Mouse (Mus musculus) regulatory T cell (primary cell): ENCODE results near the gene Serpina3n.
"Not testable (repeated sequence)": the region's sequence is repeated elsewhere in the genome, so short reads cannot be mapped to it uniquely, and the experiment has no call there.

ENCODE experiments used
- in situ Hi-C: fragments of 300-600 bp; cut with MboI, MseI; formaldehyde crosslinking; loops from one replicate; pipeline ENCODE4 v1.15.1; 2025; ENCODE audit warnings: high pct_unique_total_duplicates

Serpina3n gene

GRCm38 (mm10) chr12:104406454-104406885 lies at the start of gene Serpina3n:
Gene Serpina3n (plus strand): TSS chr12:104406729.
- in situ Hi-C loops: no loop called here

- in situ Hi-C loops: no loop called here
These were observed 36.5 kb upstream of the Serpina3n start for GRCm38 (mm10) chr12:104369986-104370385.

GRCm38 (mm10) chr12:104377179-104377578 lies 29.4 kb upstream of the Serpina3n start:
- in situ Hi-C loops: not testable (repeated sequence)

GRCm38 (mm10) chr12:104378351-104378750 lies 28.2 kb upstream of the Serpina3n start:
- in situ Hi-C loops: not testable (repeated sequence)

GRCm38 (mm10) chr12:104378815-104379214 lies 27.7 kb upstream of the Serpina3n start:
- in situ Hi-C loops: not testable (repeated sequence)

DNA sequence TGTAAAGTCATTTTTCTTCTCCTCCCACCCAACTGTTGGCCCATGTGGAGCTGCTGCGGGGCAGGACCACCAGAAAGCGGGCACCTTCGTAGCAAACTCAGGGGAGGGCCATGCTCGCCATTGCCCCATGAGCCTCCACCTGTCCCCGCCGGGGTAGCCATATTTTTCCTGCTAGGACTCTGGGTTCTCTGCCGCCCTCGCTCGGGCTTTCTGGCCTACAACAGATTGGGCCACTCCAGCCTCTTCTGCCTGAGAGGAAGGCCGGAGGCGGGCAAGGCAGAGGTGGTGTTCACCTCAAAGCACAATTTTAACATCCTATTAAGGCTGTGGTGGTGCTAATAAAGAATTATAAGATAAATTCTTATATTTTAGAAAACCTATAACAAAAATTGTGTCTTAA lies 26.7 kb upstream of the Serpina3n start:
- in situ Hi-C loops: no loop called here

- in situ Hi-C loops: not testable (repeated sequence)
These were observed 25.4 kb upstream of the Serpina3n start for GRCm38 (mm10) chr12:104381071-104381604.

DNA sequence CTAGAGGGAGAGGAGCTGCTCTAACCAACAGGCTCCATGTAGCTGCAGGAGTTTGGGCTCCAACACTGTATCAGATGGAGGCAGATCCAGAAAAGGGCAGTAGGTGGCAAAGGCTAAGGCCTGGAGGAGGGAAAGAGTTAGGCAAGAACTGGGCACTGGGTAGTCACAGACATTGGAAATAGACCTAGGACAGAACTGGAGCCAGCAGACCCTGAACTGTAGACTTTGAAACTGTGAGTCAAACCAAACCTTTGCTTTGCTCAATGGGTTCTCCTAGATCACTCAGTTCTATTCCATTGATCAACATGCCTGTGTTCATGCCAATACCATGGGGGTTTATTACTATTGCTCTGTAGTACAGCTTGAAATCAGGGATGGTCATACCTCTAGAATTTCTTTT lies 20.5 kb upstream of the Serpina3n start:
- in situ Hi-C loops: not testable (repeated sequence)

DNA sequence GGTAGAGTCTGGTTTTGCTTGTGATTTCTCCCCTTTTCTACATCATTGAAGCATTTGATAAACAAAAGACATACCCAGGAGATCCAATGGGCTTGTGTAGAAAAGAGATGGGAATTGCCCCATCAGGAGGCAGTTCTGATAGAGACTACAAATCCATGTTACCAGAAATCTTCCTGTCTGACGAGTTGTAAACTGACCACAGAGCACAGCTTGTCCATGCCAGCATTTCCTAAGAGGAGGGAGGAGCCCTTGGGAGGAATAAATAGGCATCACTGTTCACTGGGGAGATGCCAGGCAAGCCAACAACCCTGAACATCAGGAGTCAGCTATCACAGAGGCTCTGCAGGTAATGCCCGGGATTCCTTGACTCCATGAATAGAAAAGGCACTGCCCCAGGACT lies 19.7 kb upstream of the Serpina3n start:
- in situ Hi-C loops: not testable (repeated sequence)

DNA sequence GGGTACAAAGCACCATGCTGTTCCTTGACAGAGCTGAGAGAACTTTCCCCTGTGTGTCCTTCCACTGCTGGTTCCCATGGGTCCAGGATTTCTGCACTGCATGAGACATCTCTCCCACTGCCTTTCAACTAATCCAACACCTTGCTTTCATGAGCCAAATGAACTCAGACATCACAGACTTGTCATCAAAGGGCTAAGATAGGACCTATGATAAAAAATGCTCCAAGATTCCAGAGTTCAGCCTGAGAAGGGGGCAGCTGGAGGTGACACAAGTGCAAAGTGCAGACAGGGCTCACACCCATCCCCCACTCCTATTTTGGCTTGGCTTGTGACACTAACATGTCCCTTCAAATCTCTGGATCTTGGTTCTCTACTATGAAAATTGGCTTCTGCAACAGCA lies 18.1 kb upstream of the Serpina3n start:
- in situ Hi-C loops: no loop called here

DNA sequence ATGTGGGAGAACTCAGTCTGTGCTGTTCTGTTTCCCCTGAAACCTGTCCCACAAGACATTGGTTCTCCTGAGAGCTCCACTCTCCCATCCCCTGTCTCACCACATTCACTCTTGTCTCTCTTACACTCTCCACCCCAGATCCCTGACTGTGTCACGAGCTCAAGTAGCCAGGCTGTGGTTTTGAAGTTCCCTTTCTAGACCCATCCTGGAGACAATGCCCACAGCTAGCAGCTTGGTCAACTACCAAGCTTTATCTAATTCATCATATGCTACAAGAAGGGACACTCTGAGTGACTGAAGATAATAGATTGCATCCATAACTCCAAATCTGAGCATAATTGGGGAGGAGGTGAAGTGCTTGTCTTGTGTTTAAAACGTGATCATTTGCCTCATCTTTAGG lies 15.5 kb upstream of the Serpina3n start:
- in situ Hi-C loops: not testable (repeated sequence)

GRCm38 (mm10) chr12:104403968-104404367 lies 2.6 kb upstream of the Serpina3n start:
- in situ Hi-C loops: no loop called here

GRCm38 (mm10) chr12:104412507-104412906 lies 6.0 kb downstream of the Serpina3n start:
- in situ Hi-C loops: no loop called here

DNA sequence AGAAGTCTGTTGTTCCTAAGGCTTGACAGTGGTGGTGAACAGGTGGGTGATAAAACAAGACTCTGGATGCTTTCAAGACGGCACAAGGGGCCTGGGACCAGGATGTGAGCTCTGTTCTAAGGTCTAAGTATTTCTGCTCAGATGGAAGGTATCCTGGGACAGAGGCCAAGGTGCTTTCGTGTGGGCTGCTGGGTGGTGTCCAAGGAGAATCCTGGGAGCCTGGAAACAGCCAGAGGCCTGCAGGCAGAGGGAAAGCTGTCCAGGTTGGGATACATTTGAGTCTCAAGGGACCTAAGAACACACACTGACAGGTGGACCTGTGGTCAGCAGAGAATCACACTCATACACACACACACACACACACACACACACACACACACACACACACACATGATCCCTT lies 8.0 kb downstream of the Serpina3n start:
- in situ Hi-C loops: no loop called here

DNA sequence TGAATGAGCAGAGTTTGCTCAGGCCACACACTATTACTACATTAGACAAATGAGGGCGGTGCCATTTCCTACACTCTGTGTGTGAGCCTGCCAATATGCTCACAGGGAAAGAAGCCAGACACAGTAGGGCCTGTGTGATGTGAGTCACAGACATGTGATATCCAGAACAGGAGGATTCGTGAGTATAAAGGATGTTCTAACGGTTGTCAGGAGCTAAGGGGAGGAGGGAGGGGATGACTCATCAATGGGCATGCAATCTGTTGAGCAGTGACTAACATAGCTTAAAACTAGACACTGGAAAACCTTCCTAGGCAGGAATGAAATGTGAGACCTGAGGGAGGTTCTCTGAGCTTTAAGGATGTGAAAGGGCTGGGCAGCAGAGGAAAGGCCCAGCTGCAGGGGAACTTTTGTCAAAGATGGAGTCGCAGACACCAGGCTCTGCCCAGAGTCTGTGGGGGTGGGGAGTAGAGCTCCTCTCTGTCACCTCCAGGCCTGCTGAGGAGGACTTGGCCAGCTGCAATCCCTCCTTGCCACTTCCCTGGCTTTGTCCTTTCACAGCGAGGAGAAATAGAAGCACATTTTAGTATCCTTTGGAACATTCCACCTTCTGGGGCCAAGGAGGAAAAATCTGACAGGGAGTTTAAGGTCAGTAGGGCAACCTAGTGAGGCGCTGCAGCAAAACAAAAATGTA lies 9.2 kb downstream of the Serpina3n start:
- in situ Hi-C loops: no loop called here

- in situ Hi-C loops: no loop called here
These were observed 12.0 kb downstream of the Serpina3n start for GRCm38 (mm10) chr12:104418340-104419135.

- in situ Hi-C loops: no loop called here
These were observed 12.6 kb downstream of the Serpina3n start for GRCm38 (mm10) chr12:104419136-104419462.

GRCm38 (mm10) chr12:104422615-104423392 lies 16.3 kb downstream of the Serpina3n start:
- in situ Hi-C loops: loop anchor here (5.0 to 10.0 kb wide), 2 partner anchors 178 to 356 kb away; no protein-coding TSS in a partner anchor

GRCm38 (mm10) chr12:104425591-104425990 lies 19.1 kb downstream of the Serpina3n start:
- in situ Hi-C loops: loop anchor here (5.0 to 10.0 kb wide), 2 partner anchors 181 to 433 kb away; no protein-coding TSS in a partner anchor

DNA sequence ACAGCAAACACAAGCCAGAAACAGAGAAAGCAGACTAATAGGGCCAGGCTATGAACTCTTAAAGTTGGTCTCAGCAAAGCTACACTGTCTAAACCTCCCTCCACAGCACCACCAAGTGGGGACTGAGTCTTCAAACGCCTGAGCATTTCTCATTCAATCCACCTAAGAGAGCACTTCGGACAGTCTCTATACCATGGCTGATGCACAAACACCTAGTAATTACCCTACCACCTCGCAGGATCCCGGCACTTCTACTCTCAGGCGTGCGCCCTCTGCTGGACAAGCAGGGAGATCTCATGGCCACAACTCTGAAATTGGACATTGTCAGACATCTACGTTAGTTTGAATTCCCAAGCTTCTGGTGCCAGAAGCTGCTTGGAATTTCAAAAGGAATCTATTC lies 20.4 kb downstream of the Serpina3n start:
- in situ Hi-C loops: loop anchor here (5.0 to 10.0 kb wide), 2 partner anchors 182 to 435 kb away; no protein-coding TSS in a partner anchor

DNA sequence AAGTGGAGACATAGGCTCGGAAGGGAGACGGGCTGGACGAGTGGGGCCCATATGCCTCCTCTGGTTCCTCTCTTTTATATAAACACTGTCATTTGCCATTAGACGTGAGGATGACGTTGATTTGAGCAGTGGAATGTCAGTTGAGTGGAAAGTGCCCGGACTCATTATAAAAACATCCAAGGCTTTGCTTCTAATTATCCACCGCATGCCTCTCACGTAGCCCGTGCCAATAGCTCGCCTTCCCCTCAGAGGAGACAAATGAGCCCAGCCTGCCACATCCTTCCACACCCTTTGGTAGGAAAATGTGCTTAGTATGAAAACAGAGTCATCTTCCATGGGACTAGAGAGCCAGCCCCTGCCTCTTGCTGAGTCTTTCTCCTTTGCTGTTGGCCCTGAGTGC lies 24.8 kb downstream of the Serpina3n start:
- in situ Hi-C loops: no loop called here

GRCm38 (mm10) chr12:104433214-104433613 lies 26.7 kb downstream of the Serpina3n start:
- in situ Hi-C loops: no loop called here
